Mouse (Mus musculus) ovary, postnatal 10 days (tissue): ENCODE results near the gene Bhlha15.

Experiments
- DNase-seq: peaks from one replicate; pipeline ENCODE4 v3.0.0; 2022; ENCODE audit warnings: low spot score

Gene Bhlha15

GRCm38 (mm10) chr5:144232531-144232930 is 42.4 kb downstream of the Bhlha15 start:
- no peak for DNase-seq

DNA sequence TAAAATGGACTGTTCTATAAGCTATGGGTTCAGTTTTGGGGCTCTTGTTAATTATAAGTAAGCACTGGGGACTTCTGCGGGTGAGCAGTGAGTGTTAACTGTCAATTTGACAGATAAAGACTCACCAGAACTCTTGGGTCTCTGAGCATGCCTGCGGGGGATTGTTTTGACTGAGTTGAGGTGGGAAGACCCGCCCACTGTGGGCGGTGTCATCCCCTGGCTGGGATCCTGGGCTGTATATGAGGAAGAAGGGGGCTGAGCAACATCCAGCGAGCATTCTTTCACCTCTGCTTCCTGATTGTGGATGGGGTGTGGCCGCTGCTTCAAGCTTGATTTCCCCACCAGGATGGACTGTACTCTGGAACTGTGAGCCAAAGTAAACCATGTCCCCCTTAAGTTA is 44.1 kb downstream of the Bhlha15 start:
- DNase-seq: no peak

DNA sequence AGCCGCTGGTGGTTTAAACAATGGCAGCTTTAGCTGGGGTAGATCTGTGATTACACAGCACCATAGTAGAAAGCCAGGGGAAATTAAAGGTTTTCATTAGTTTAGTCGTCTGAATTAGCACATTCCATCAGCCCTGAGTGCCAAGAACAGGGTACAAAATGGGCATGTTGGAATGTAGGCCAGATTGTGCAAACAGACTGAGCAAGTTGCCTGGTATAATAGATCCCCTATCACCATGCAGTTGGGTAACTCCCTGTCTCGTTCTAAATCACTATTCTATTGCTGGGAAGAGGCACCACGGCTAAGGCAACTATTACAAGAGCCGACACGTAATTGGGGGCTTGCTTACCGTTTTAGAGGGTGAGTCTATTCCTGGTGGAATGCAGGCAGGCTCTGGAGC is 44.6 kb downstream of the Bhlha15 start:
- DNase-seq: no peak

DNA sequence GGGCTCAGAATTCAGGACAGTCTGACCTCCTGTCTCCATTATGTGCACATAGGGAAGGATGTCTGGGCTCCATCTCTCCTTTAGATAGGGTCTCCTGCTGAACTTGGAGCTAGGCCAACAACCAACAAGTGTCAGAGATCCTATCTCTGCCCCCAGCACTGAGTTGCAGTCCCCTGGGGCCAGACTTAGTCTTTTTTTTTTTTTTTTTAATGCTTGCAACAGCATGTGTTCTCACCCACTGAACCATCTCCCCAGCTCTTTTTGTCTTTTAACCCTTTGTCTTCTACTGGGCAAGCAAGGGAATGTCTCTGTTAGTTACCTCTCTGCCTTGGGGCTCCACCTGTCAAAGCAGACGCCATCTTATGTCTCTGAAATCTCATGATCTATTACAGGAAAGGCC is 48.9 kb downstream of the Bhlha15 start:
- no peak for DNase-seq
